Mouse (Mus musculus): ENCODE results near the gene Exoc3l. TPM values are rescaled to one million over a fixed set of nuclear protein-coding genes. Genes with fewer than 3 reads are reported as not detected.
A peak's percentile ranks its signal among the peaks of the same experiment; 100 is the strongest.

The Exoc3l gene
- polyA plus RNA-seq, 1 experiment from 2014 or later, result 25.4 TPM

DNA sequence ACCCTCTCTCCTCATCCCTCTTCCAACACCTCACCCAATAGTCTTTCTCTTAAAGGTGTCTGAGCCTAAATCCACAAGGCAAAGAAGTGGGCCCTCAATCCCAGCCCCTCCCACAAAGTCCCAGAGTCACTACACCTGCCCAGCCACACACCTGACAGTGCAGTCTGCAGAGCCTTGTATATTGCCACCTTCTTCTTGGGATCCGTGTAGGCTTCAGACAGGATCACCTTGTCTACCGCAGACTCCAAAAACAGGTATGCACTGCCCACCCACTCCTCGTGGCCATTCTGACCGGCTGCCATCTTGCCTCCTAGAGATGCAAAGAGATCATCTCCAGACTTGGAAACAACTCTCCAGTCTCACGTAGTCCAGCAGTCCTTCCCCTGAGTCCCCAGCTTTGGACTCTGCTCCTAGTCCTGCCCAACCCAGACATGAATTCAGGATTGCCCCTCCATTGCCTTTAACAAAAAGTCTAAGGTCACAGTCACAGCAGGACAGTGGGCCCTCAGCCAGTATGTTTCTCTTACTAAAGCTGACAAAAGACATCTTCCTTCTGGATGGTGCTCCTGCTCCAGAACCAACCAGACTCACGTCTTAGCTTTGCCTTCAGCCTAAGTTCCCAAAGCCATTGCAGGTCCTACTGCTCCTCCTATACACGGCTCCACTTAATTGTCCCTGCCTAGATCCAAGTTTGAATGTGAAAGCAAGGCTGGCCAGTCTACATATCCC, 35.4 kb downstream of the Exoc3l start:
- WGBS, result 70% methylated on average over 7 of the region's 7 CpGs
- H3K27me3 ChIP-seq, result peaks cover 87% of the 10 kb centered on the region
- H3K4me1 ChIP-seq, result peaks cover 35% of the 10 kb centered on the region
- no peaks in the 10 kb centered on the region for H3K36me3 ChIP-seq
- H3K9me3 ChIP-seq (replicated peaks), result no peaks in the 10 kb centered on the region
- no peak overlapping the region for H3K9ac ChIP-seq
- no peak for ATAC-seq (replicated peaks; ENCODE audit: low FRiP score)
- H3K27ac ChIP-seq, result no peak overlapping the region
- H3K4me3 ChIP-seq (replicated peaks), result no peak overlapping the region
- no peak overlapping the region for H3K4me2 ChIP-seq

DNA sequence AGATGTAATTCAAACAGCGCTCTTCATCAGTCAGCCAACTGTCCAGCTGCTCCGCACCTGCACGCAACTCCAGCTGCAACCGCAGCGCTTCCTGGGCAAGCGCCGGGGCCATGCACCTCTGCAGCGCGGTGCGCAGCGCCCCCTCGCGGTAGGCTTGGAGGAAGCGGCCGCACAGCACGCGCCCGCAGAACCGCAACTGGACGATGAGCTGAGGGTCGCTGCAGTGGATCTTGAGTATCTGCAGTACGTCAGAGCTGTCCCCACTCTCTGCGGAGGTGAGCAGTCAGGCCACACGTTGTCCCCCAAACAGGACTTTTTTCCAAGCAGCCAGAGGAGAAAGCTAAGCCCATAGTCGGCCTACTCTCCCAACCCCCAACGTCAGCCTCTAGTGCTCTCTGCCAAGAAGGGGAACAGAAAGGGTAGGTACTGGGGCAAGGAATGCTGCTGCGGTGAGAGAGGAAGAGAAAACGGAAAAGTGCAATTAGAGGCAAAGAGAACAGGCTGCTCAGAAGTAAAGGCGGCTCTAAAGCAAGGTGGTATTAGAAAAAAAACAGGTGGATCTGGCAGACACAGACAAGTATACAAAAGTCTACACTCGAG, 36.1 kb downstream of the Exoc3l start:
- H3K4me3 ChIP-seq (replicated peaks), result peak overlapping the region; percentile 48
- H3K27ac ChIP-seq, result no peak overlapping the region
- WGBS, result 3% methylated on average over 30 of the region's 30 CpGs
- peaks cover 87% of the 10 kb centered on the region for H3K27me3 ChIP-seq
- no peaks in the 10 kb centered on the region for H3K36me3 ChIP-seq
- peak overlapping the region; percentile 41 for H3K9ac ChIP-seq
- H3K4me2 ChIP-seq, result peak overlapping the region; percentile 88
- peaks cover 36% of the 10 kb centered on the region for H3K4me1 ChIP-seq
- ATAC-seq (replicated peaks; ENCODE audit: low FRiP score), result peak; percentile 33; the same call in 1 of the 2 replicates
- H3K9me3 ChIP-seq (replicated peaks), result no peaks in the 10 kb centered on the region

GRCm38 (mm10) chr8:105258911-105259720, 36.8 kb downstream of the Exoc3l start:
- Histone ChIP-seq H3K27me3 (peaks cover 86% of the 10 kb centered on the region), H3K9ac (peak overlapping the region; percentile 41), H3K36me3 (no peaks in the 10 kb centered on the region), H3K4me2 (peak overlapping the region; percentile 88), H3K27ac (no peak overlapping the region), H3K4me1 (peaks cover 39% of the 10 kb centered on the region), H3K4me3 (replicated peaks) (peak overlapping the region; percentile 48), H3K9me3 (replicated peaks) (no peaks in the 10 kb centered on the region)
- 3% methylated on average over 55 of the region's 55 CpGs for WGBS
- peak; percentile 12 for ATAC-seq (replicated peaks; ENCODE audit: low FRiP score)

DNA sequence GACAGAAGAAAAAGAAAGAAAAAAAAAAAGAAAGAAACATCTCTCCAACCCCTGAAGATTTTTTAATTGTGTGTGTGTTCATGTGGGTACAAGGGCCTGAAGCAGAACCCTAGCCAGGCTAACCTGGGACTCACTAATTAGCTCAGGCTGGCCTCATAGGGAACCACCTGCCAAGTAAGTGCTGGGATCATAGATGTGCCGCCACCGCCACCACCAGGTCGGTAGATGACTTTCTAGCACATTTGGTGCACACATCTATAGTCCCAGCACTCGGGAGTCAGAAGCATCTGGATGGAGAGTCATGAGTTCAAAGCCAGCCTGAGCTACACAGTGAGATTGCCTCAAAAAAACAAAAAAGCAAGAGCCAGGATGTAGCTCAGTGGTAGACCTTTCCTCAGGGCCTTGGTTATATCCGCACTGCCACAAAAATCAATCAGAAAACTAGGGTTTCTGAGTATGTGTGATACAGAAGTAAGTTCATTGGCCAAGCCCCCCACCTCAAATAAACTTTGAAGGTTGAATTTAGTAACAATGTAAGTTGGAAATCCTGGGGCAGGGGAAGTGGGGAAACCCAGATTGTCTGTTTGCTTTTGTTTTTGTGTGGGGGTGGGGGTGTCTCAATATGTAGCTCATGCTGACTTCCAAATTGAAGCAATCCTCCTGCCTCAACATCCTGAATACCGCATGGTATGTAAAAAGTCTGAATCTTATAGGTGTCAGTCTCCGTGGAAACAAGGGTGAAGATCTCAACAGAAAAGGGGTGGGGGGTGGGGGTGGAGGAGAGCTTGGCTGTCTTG, 38.4 kb downstream of the Exoc3l start:
- peaks cover 72% of the 10 kb centered on the region for H3K27me3 ChIP-seq
- no peak overlapping the region for H3K27ac ChIP-seq
- no peaks in the 10 kb centered on the region for H3K9me3 ChIP-seq (replicated peaks)
- 67% methylated on average over 7 of the region's 7 CpGs for WGBS
- peaks cover 7% of the 10 kb centered on the region for H3K36me3 ChIP-seq
- ATAC-seq (replicated peaks; ENCODE audit: low FRiP score), result no peak
- H3K9ac ChIP-seq, result no peak overlapping the region
- H3K4me3 ChIP-seq (replicated peaks), result no peak overlapping the region
- peaks cover 42% of the 10 kb centered on the region for H3K4me1 ChIP-seq
- H3K4me2 ChIP-seq, result no peak overlapping the region

- H3K9me3 ChIP-seq (replicated peaks), result no peaks in the 10 kb centered on the region
- peak; percentile 72 for ATAC-seq (replicated peaks; ENCODE audit: low FRiP score)
- H3K4me3 ChIP-seq (replicated peaks), result peak within 1 kb of the TSS; percentile 71
- peak within 1 kb of the TSS; percentile 100 for H3K4me2 ChIP-seq
- H3K36me3 ChIP-seq, result peaks cover 31% of the 10 kb centered on the region
- peak within 1 kb of the TSS; percentile 65 for H3K9ac ChIP-seq
- H3K27ac ChIP-seq, result peak within 1 kb of the TSS; percentile 85
- under 1% methylated on average over 14 of the region's 14 CpGs for WGBS
- H3K4me1 ChIP-seq, result peaks cover 39% of the 10 kb centered on the region
- H3K27me3 ChIP-seq, result peaks cover 49% of the 10 kb centered on the region
Observed at GRCm38 (mm10) chr8:105254966-105255350, 40.9 kb downstream of the Exoc3l start, which contains the start of gene B3gnt9. TSS of gene B3gnt9 (minus strand) at chr8:105255153.

DNA sequence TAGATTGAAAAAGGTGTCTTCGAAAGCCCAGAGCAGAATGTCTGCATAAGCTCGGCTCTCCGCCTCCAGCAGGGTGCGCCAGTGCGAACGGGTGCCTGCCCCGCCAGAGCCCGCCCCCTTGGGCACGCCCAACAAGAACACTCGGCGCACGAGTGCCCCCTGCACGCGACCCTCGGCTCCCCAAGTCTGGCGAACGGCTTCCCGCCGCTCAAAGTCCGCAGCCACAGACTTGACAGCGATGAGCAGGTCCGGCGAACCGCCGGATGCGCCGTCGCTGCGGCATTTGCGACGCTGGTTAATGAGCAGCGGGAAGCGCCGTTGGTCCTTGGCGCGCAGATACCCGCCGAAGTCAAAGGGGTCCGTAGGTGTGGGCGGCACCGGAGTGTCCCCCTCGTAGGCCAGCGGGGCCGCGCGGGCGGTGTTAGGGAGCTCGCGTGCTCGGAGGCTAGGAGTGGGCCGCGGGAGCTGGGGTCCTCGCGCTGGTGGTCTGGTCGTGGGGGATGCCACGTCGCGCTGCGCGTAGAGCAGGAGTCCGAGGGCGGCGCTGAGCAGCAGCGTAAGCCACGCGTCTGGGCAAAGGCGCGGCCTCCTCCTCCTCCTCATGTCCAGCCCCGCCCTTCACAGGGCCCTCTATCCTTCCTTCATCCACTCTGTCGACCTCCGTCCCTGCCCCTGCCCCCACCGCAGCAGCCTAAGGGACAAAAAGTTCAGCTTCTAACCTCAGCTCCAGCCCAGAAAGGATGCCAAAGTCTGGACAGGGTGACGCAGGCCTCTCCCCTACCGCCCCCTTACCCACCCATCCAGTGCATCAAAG, 41.5 kb downstream of the Exoc3l start:
- WGBS, result under 1% methylated on average over 74 of the region's 74 CpGs
- Histone ChIP-seq H3K27me3 (peaks cover 43% of the 10 kb centered on the region), H3K27ac (peak overlapping the region; percentile 85), H3K4me2 (peak overlapping the region; percentile 100), H3K36me3 (peaks cover 37% of the 10 kb centered on the region), H3K4me3 (replicated peaks) (peak overlapping the region; percentile 71), H3K4me1 (peaks cover 33% of the 10 kb centered on the region), H3K9me3 (replicated peaks) (no peaks in the 10 kb centered on the region), H3K9ac (peak overlapping the region; percentile 65)
- ATAC-seq (replicated peaks; ENCODE audit: low FRiP score), result peak; percentile 85

GRCm38 (mm10) chr8:105253766-105254151, 42.1 kb downstream of the Exoc3l start:
- H3K27me3 ChIP-seq, result peaks cover 37% of the 10 kb centered on the region
- peak overlapping the region; percentile 71 for H3K4me3 ChIP-seq (replicated peaks)
- ATAC-seq (replicated peaks; ENCODE audit: low FRiP score), result peak; percentile 13; the same call in 1 of the 2 replicates
- no peak overlapping the region for H3K27ac ChIP-seq
- peaks cover 27% of the 10 kb centered on the region for H3K4me1 ChIP-seq
- WGBS, result 35% methylated on average over 20 of the region's 20 CpGs
- no peaks in the 10 kb centered on the region for H3K9me3 ChIP-seq (replicated peaks)
- H3K4me2 ChIP-seq, result peak overlapping the region; percentile 100
- H3K9ac ChIP-seq, result no peak overlapping the region
- peaks cover 43% of the 10 kb centered on the region for H3K36me3 ChIP-seq

GRCm38 (mm10) chr8:105252680-105253537, 43.0 kb downstream of the Exoc3l start:
- no peak for ATAC-seq (replicated peaks; ENCODE audit: low FRiP score)
- Histone ChIP-seq H3K9ac (no peak overlapping the region), H3K27me3 (peaks cover 29% of the 10 kb centered on the region), H3K9me3 (replicated peaks) (no peaks in the 10 kb centered on the region), H3K4me3 (replicated peaks) (peak overlapping the region; percentile 71; the same call in 1 of the 2 replicates), H3K36me3 (peaks cover 52% of the 10 kb centered on the region), H3K4me1 (peaks cover 23% of the 10 kb centered on the region), H3K4me2 (no peak overlapping the region), H3K27ac (no peak overlapping the region)
- WGBS, result 90% methylated on average over 10 of the region's 10 CpGs

DNA sequence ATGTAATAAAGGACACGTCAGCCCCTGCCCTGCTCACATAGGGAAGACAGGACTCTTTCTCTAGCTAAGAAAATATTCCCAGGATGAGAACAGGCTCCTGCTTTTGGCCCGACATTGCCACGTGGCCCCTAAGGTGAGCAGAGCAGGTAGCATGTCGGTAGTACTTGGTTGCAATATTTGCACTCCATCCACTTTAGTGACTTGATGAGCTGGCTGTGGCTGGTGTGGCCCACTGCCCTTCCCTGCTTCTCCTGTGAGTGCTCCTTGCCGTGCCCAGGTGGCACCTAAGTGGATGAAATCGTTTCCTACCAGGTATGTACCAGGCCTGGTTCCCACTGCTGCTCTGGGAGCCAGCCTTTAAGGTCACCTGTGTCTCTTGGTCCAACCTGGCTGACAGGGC, 43.9 kb downstream of the Exoc3l start:
- Histone ChIP-seq H3K36me3 (peaks cover 61% of the 10 kb centered on the region), H3K4me3 (replicated peaks) (no peak overlapping the region), H3K9me3 (replicated peaks) (no peaks in the 10 kb centered on the region), H3K9ac (no peak overlapping the region), H3K27me3 (peaks cover 22% of the 10 kb centered on the region), H3K27ac (no peak overlapping the region), H3K4me1 (peaks cover 23% of the 10 kb centered on the region), H3K4me2 (no peak overlapping the region)
- ATAC-seq (replicated peaks; ENCODE audit: low FRiP score), result no peak
- 94% methylated on average over 6 of the region's 6 CpGs for WGBS

- no peak overlapping the region for H3K4me3 ChIP-seq (replicated peaks)
- no peak for ATAC-seq (replicated peaks; ENCODE audit: low FRiP score)
- no peaks in the 10 kb centered on the region for H3K27me3 ChIP-seq
- no peak overlapping the region for H3K4me2 ChIP-seq
- no peaks in the 10 kb centered on the region for H3K4me1 ChIP-seq
- H3K27ac ChIP-seq, result no peak overlapping the region
- H3K9ac ChIP-seq, result no peak overlapping the region
- H3K9me3 ChIP-seq (replicated peaks), result no peaks in the 10 kb centered on the region
- 95% methylated on average over 7 of the region's 7 CpGs for WGBS
- peaks cover 63% of the 10 kb centered on the region for H3K36me3 ChIP-seq
Observed at GRCm38 (mm10) chr8:105241016-105241415, 54.9 kb downstream of the Exoc3l start.

Measured in kidney, embryonic 15.5 days (tissue).